Mouse (Mus musculus) heart, embryonic 16.5 days (tissue): Measurements from ENCODE around the gene Dytn. TPM values are rescaled to one million over a fixed set of nuclear protein-coding genes. Genes with fewer than 3 reads are reported as not detected.

Source experiments
- polyA plus RNA-seq: library from polyadenylated mRNA; unstranded; fragments of >200 nt; fragmentation: Nextera tagmentation; extraction: Ambion mirVana; gene quantifications from 2 replicates; pipeline ENCODE4 v1.2.1, GENCODE M21; 2015

Dytn gene
- polyA plus RNA-seq, 1 experiment from 2014 or later, result not detected

Other genes starting within 250 kb of the Dytn start
- gene Adam23, start 241.0 kb downstream of the Dytn start, polyA plus RNA-seq, result 1.4 and 1.5 TPM in 2 replicates
- gene Gm39653, start 71.0 kb downstream of the Dytn start, polyA plus RNA-seq, result not detected in 2 replicates
- 0.16 and 0.34 TPM in 2 replicates for gene Mdh1b, start 43.4 kb upstream of the Dytn start, polyA plus RNA-seq
- 52.5 and 54.8 TPM in 2 replicates for gene Fastkd2, start 43.7 kb upstream of the Dytn start, polyA plus RNA-seq
- gene 4933402D24Rik, start 82.3 kb upstream of the Dytn start, polyA plus RNA-seq, result 0.11 TPM in 1 of 2 replicates, not detected in the other